Mouse (Mus musculus): ENCODE results near the gene Tagap1.
"Not testable (repeated sequence)": the region's sequence is repeated elsewhere in the genome, so short reads cannot be mapped to it uniquely, and the experiment has no call there.

GRCm38 (mm10) chr17:7009901-7010300, 48.9 kb upstream of the Tagap1 start:
- TF ChIP-seq CTCF (IDR thresholded peaks at IDR 0.05; ENCODE audit: borderline replicate concordance, extremely low read depth, insufficient read depth, insufficient read length); POLR2A (IDR thresholded peaks at IDR 0.05; ENCODE audit: borderline replicate concordance, extremely low read depth, insufficient read depth, insufficient read length, poor library complexity, severe bottlenecking): not testable (repeated sequence)

Data from brain, embryonic 14.5 days (tissue).